Mouse (Mus musculus): ENCODE data around the gene Fry. TPM values are rescaled to one million over a fixed set of nuclear protein-coding genes. Genes with fewer than 3 reads are reported as not detected.

The Fry gene
- total and polyA plus RNA-seq, 2 experiments from 2014 or later, result 47.6 to 130 TPM

DNA sequence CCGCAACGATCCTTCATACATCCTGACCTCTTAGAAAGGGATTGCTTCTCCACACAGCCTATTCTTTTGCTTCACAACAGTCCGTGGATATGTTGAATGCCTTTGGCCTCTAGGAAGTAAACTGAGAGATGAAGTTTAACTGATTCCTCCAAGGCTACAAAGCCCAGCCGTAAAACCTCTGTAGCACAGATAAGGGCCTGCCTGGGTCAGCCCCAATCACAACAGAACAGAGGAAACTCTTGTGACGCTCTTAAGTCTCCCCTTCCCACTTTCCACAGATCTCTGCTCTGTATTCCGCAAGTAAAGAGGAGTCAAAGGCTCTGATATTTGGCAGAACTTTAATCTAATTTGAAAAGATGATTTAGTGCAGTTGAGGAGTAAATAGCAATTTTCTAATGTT is 251.8 kb downstream of the Fry start:
- WGBS, result 54% methylated on average over 6 of the region's 6 CpGs
- Histone ChIP-seq H3K4me3 (ENCODE audit: low read depth, low read length) (no peak overlapping the region), H3K4me1 (ENCODE audit: insufficient read depth) (no peaks in the 10 kb centered on the region), H3K27me3 (ENCODE audit: insufficient read depth, low read length) (no peaks in the 10 kb centered on the region), H3K9ac (no peak overlapping the region), H3K9me3 (ENCODE audit: low read length) (peaks cover 6% of the 10 kb centered on the region; the same call in 1 of the 2 replicates), H3K27ac (ENCODE audit: low read depth, low read length) (no peak overlapping the region), H3K36me3 (ENCODE audit: insufficient read depth) (peaks cover 44% of the 10 kb centered on the region), H3K4me2 (ENCODE audit: low read depth) (no peak overlapping the region)
- TF ChIP-seq CTCF (IDR thresholded peaks at IDR 0.05; ENCODE audit: low read depth), result no peak
- DNase-seq (no peak), ATAC-seq (no peak)

DNA sequence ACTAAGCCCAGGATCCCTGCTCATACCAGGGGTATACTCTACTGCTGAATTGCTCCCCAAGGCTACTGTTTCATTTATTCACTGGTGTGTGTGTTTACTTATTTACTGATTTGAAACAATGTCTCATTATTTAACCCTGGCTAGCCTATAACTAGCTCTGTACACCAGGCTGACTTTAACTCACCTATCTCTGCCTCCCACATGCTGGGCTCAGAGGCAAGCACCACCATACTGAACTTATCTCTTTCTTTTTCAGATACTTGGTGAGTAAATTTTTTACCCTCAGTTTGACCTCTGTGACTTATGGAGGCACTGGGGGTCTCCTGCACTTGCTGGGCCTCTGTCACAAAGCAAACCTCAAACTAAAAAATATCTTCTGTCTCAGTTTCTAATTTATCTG is 252.4 kb downstream of the Fry start:
- ATAC-seq (no peak), DNase-seq (no peak)
- Histone ChIP-seq H3K4me2 (ENCODE audit: low read depth) (no peak overlapping the region), H3K36me3 (ENCODE audit: insufficient read depth) (peaks cover 44% of the 10 kb centered on the region), H3K27ac (ENCODE audit: low read depth, low read length) (no peak overlapping the region), H3K4me3 (ENCODE audit: low read depth, low read length) (no peak overlapping the region), H3K9ac (no peak overlapping the region), H3K9me3 (ENCODE audit: low read length) (peaks cover 6% of the 10 kb centered on the region; the same call in 1 of the 2 replicates), H3K4me1 (ENCODE audit: insufficient read depth) (no peaks in the 10 kb centered on the region), H3K27me3 (ENCODE audit: insufficient read depth, low read length) (no peaks in the 10 kb centered on the region)
- no peak for TF ChIP-seq CTCF (IDR thresholded peaks at IDR 0.05; ENCODE audit: low read depth)

- no peak overlapping the region for H3K9ac ChIP-seq
These were observed 254.5 kb downstream of the Fry start for GRCm38 (mm10) chr5:150372956-150373355.

GRCm38 (mm10) chr5:150374778-150375559 is 256.5 kb downstream of the Fry start:
- Histone ChIP-seq H3K9me3 (ENCODE audit: low read length) (no peaks in the 10 kb centered on the region), H3K4me1 (ENCODE audit: insufficient read depth) (no peaks in the 10 kb centered on the region), H3K27ac (ENCODE audit: low read depth, low read length) (no peak overlapping the region), H3K4me2 (ENCODE audit: low read depth) (no peak overlapping the region), H3K9ac (no peak overlapping the region), H3K36me3 (ENCODE audit: insufficient read depth) (peaks cover 36% of the 10 kb centered on the region), H3K27me3 (ENCODE audit: insufficient read depth, low read length) (no peaks in the 10 kb centered on the region), H3K4me3 (ENCODE audit: low read depth, low read length) (no peak overlapping the region)
- no peak for ATAC-seq
- WGBS, result 83% methylated on average over 8 of the region's 8 CpGs
- no peak for TF ChIP-seq CTCF (IDR thresholded peaks at IDR 0.05; ENCODE audit: low read depth)
- DNase-seq, result no peak

More at GRCm38 (mm10) chr5:150372956-150373355, 254.5 kb downstream of the Fry start:
- H3K36me3 ChIP-seq (ENCODE audit: insufficient read depth), result peaks cover 35% of the 10 kb centered on the region
- H3K4me2 ChIP-seq (ENCODE audit: low read depth), result no peak overlapping the region
- no peak overlapping the region for H3K4me3 ChIP-seq (ENCODE audit: low read depth, low read length)
- no peak for TF ChIP-seq CTCF (IDR thresholded peaks at IDR 0.05; ENCODE audit: low read depth)
- H3K27me3 ChIP-seq (ENCODE audit: insufficient read depth, low read length), result no peaks in the 10 kb centered on the region
- no peaks in the 10 kb centered on the region for H3K9me3 ChIP-seq (ENCODE audit: low read length)
- ATAC-seq (no peak), DNase-seq (no peak)
- 60% methylated on average over 3 of the region's 3 CpGs for WGBS
- no peak overlapping the region for H3K27ac ChIP-seq (ENCODE audit: low read depth, low read length)
- H3K4me1 ChIP-seq (ENCODE audit: insufficient read depth), result no peaks in the 10 kb centered on the region

- Histone ChIP-seq H3K4me3 (ENCODE audit: low read depth, low read length) (no peak overlapping the region), H3K9ac (no peak overlapping the region), H3K27ac (ENCODE audit: low read depth, low read length) (no peak overlapping the region), H3K27me3 (ENCODE audit: insufficient read depth, low read length) (no peaks in the 10 kb centered on the region), H3K9me3 (ENCODE audit: low read length) (no peaks in the 10 kb centered on the region), H3K4me2 (ENCODE audit: low read depth) (no peak overlapping the region), H3K36me3 (ENCODE audit: insufficient read depth) (peaks cover 51% of the 10 kb centered on the region), H3K4me1 (ENCODE audit: insufficient read depth) (no peaks in the 10 kb centered on the region)
- no peak for ATAC-seq
- TF ChIP-seq CTCF (IDR thresholded peaks at IDR 0.05; ENCODE audit: low read depth), result no peak
- 79% methylated on average over 18 of the region's 18 CpGs for WGBS
- no peak for DNase-seq
These were observed 260.1 kb downstream of the Fry start for GRCm38 (mm10) chr5:150378586-150378985.

DNA sequence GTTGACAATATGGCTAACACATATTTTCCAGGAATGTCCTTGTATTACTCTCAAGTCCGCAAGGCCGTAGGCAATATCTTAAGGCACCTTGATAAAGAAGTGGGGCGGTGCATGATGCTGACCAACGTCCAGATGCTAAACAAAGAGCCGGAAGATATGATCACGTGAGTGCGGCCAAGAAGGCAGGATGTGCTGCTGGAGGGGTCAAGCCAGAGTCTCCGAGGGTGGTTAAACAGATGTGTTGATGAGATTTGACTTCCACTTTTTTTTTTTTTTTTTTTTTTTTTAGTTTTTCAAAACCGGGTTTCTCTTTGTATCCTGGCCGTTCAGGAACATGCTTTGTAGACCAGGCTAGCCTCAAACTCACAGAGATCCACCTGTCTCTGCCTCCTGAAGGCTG is 262.3 kb downstream of the Fry start:
- Histone ChIP-seq H3K4me1 (ENCODE audit: insufficient read depth) (no peaks in the 10 kb centered on the region), H3K36me3 (ENCODE audit: insufficient read depth) (peaks cover 63% of the 10 kb centered on the region), H3K9me3 (ENCODE audit: low read length) (no peaks in the 10 kb centered on the region), H3K4me3 (ENCODE audit: low read depth, low read length) (no peak overlapping the region), H3K27ac (ENCODE audit: low read depth, low read length) (no peak overlapping the region), H3K9ac (no peak overlapping the region), H3K27me3 (ENCODE audit: insufficient read depth, low read length) (no peaks in the 10 kb centered on the region), H3K4me2 (ENCODE audit: low read depth) (no peak overlapping the region)
- no peak for TF ChIP-seq CTCF (IDR thresholded peaks at IDR 0.05; ENCODE audit: low read depth)
- WGBS, result 92% methylated on average over 10 of the region's 10 CpGs
- ATAC-seq, result no peak
- DNase-seq, result no peak

GRCm38 (mm10) chr5:150382411-150382810 is 264.0 kb downstream of the Fry start:
- no peak overlapping the region for H3K27ac ChIP-seq (ENCODE audit: low read depth, low read length)
- H3K36me3 ChIP-seq (ENCODE audit: insufficient read depth), result peaks cover 77% of the 10 kb centered on the region
- no peak overlapping the region for H3K4me3 ChIP-seq (ENCODE audit: low read depth, low read length)
- no peaks in the 10 kb centered on the region for H3K4me1 ChIP-seq (ENCODE audit: insufficient read depth)
- DNase-seq (no peak), ATAC-seq (no peak)
- TF ChIP-seq CTCF (IDR thresholded peaks at IDR 0.05; ENCODE audit: low read depth), result no peak
- 77% methylated on average over 5 of the region's 5 CpGs for WGBS
- no peaks in the 10 kb centered on the region for H3K27me3 ChIP-seq (ENCODE audit: insufficient read depth, low read length)
- no peak overlapping the region for H3K9ac ChIP-seq
- no peak overlapping the region for H3K4me2 ChIP-seq (ENCODE audit: low read depth)
- no peaks in the 10 kb centered on the region for H3K9me3 ChIP-seq (ENCODE audit: low read length)
